Mouse (Mus musculus) myocyte (in vitro differentiated cells): ENCODE results near the gene Apod.

Source experiments
- E2F4 ChIP-seq: IDR thresholded peaks from one replicate; pipeline ENCODE4 v1.6.1; 2011; ENCODE audit warnings: mild to moderate bottlenecking, control low read depth, moderate library complexity; ENCODE audit not compliant: insufficient read depth
- MYOD1 ChIP-seq, 3 experiments: IDR thresholded peaks; one replicate each; pipeline ENCODE4 v1.6.1; 2011; ENCODE audit warnings: control low read depth in 2 of 3, low read depth in 2 of 3, mild to moderate bottlenecking in 2 of 3, moderate library complexity in 1 of 3; ENCODE audit not compliant: insufficient read length in 2 of 3, control insufficient read depth in 1 of 3
- MYOG ChIP-seq, 3 experiments: IDR thresholded peaks; one replicate each; pipeline ENCODE4 v1.6.1; 2011; ENCODE audit warnings: control low read depth in 2 of 3, low read depth in 2 of 3, mild to moderate bottlenecking in 2 of 3; ENCODE audit not compliant: insufficient read length in 2 of 3, control insufficient read depth in 1 of 3, insufficient read depth in 1 of 3
- POLR2A ChIP-seq: IDR thresholded peaks from one replicate; pipeline ENCODE4 v1.6.1; 2011; ENCODE audit warnings: low read depth, mild to moderate bottlenecking, control low read depth, moderate library complexity; ENCODE audit not compliant: insufficient read length

- no peak for TF ChIP-seq POLR2A
- TF ChIP-seq E2F4: no peak
- no peak for TF ChIP-seq MYOD1 (IDR thresholded peaks at IDR 0.05; ENCODE audit: control insufficient read depth in 1 of 3, insufficient read length in 2 of 3, low read depth in 2 of 3)
- TF ChIP-seq MYOG (IDR thresholded peaks at IDR 0.05; ENCODE audit: control insufficient read depth in 1 of 3, insufficient read depth in 1 of 3, insufficient read length in 2 of 3, low read depth in 2 of 3): no peak
Measured at GRCm38 (mm10) chr16:31347581-31347980, 33.0 kb upstream of the Apod start.
